Mouse (Mus musculus) T-helper 2 cell (primary cell): Measurements from ENCODE around the gene Grip1.

Source experiments
- in situ Hi-C: fragments of 300-600 bp; cut with MboI, MseI; formaldehyde crosslinking; loops from one replicate; pipeline ENCODE4 v1.15.1; 2025; ENCODE audit warnings: high pct_unique_total_duplicates

Grip1 gene

DNA sequence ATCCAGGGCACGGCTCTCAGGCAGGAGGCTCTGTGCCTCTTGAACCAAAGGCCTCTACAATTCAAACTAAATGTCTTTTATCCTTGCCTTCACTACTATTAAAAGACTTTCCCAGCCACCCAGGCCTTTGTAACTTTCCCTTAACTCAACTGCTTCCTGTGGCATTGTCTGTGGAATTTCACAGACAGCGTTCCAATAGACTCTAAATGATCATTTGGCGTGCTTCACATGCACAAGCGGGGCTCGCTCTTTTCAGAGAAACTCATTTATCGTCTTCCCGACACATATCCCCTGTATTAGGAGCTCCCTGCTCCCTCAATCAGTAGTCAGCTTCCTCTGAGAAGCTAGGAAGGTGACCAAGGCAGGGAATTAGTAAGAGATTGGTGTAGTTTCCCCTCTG, 104.8 kb downstream of the Grip1 start:
- in situ Hi-C loops: no loop called here

- in situ Hi-C loops: no loop called here
Measured at GRCm38 (mm10) chr10:119564862-119565261, 111.2 kb downstream of the Grip1 start.

GRCm38 (mm10) chr10:119573134-119573533, 119.5 kb downstream of the Grip1 start:
- in situ Hi-C loops: no loop called here

- in situ Hi-C loops: no loop called here
Measured at GRCm38 (mm10) chr10:119575780-119576179, 122.2 kb downstream of the Grip1 start.

GRCm38 (mm10) chr10:119580024-119580423, 126.4 kb downstream of the Grip1 start:
- in situ Hi-C loops: no loop called here

DNA sequence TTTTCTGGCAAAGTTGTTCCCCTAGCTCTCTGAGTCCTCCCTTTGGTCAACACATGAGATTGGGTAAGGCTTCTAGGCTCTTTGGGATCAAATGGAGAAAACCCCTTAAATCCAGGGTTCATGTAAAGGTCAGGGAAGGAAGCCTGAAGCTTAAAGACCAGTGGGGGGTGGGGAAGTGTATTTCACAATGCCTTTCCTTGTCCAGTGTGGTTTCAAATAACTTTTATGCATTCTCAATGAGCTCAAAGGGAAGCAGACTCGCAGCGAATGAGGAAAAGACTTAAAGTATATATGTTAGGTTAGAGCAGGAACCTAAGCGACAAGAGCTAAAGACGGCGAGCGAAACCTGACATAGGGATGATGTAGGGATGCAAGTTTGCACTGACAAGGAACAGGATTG, 131.0 kb downstream of the Grip1 start:
- in situ Hi-C loops: no loop called here

- in situ Hi-C loops: no loop called here
Measured at GRCm38 (mm10) chr10:119586976-119587375, 133.3 kb downstream of the Grip1 start.

DNA sequence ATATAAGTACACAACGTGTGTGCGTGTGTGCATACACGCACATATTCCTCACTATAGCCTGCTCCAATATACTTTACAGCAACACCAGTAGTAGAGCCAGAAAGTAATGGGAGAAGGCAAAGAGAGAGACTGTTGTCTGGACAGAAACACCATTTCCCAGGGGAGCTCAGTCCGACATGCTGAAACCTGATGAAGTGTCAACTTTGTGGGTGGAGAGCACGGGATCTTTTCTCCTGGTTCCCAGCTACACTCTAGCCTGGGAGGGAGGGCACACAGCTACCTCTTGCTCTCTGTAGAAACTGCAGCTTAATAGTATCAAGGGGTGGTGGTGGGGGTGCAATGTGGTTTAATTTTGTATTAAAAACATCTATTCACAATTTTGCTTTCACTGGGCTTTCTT, 143.2 kb downstream of the Grip1 start:
- in situ Hi-C loops: no loop called here

- in situ Hi-C loops: no loop called here
Measured at GRCm38 (mm10) chr10:119607501-119607900, 153.9 kb downstream of the Grip1 start.

DNA sequence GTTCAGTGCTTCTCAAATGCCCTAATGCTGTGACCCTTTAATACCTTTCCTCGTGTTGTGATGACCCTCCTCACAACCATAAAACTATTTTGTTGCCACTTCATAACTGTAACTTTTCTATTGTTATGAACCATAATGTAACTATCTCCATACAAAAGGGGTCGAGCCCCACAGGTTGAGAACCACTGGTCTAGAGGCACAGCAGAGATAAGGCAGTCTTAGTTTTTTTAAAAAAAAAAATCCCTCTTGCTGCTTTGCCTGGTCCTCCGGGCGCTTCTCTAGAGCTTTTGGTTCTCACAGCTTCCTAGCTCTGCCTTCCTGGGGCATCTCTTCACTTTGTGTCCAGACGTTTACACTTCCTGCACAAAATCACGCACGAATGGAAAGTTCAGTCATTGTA, 155.4 kb downstream of the Grip1 start:
- in situ Hi-C loops: no loop called here

DNA sequence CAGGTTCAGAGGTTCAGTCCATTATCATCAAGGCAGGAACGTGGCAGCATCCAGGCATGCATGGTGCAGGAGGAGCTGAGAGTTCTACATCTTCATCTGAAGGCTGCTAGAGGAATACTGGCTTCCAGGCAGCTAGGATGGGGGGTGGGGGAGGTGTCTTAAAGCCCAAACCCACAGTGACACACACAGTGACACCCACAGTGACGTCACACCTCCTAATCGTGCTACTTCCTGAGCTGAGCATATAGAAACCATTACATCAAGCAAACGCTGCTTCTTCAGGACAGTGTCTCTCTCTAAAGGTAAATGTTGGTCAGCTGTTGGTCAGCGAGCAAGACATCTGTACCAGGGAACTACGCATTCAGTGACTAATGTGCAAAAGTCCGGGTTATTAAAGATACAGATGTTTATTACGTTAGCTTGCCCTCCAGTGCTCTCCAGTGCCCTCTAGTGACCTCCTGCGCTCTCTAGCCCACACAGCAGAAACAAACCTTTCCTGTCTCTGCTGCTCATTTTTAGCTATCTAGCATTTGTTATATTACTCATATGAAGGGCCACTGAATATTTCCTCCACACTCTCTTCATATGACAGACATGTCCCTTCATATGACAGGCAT, 156.8 kb downstream of the Grip1 start:
- in situ Hi-C loops: no loop called here

GRCm38 (mm10) chr10:119612034-119612433, 158.4 kb downstream of the Grip1 start:
- in situ Hi-C loops: no loop called here

GRCm38 (mm10) chr10:119614726-119615125, 161.1 kb downstream of the Grip1 start:
- in situ Hi-C loops: no loop called here

GRCm38 (mm10) chr10:119615240-119615885, 161.7 kb downstream of the Grip1 start:
- in situ Hi-C loops: no loop called here

- in situ Hi-C loops: no loop called here
Measured at GRCm38 (mm10) chr10:119616078-119616477, 162.4 kb downstream of the Grip1 start.

DNA sequence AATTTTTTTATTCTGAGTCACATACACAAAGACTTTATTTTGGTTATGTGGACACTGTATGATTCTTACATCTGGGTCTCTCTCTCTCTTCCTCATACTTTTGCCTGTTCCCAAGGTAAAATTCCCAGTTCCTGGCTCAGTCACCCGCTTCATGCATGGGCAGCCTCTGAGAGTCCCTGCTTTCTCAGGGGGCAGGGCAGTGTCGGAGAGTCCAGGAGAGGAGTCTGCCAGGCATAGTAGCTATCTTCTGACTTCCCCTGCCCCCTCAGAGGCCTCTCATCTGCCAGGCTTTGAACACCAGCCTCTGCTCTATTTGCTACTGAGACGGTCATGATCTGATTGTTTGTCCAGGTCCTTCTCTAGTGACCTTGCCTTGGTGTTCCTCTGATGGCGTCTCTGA, 175.0 kb downstream of the Grip1 start:
- in situ Hi-C loops: no loop called here

- in situ Hi-C loops: no loop called here
Measured at GRCm38 (mm10) chr10:119630401-119630800, 176.8 kb downstream of the Grip1 start.

- in situ Hi-C loops: no loop called here
Measured at GRCm38 (mm10) chr10:119631966-119632365, 178.3 kb downstream of the Grip1 start.

GRCm38 (mm10) chr10:119634544-119634943, 180.9 kb downstream of the Grip1 start:
- in situ Hi-C loops: no loop called here

DNA sequence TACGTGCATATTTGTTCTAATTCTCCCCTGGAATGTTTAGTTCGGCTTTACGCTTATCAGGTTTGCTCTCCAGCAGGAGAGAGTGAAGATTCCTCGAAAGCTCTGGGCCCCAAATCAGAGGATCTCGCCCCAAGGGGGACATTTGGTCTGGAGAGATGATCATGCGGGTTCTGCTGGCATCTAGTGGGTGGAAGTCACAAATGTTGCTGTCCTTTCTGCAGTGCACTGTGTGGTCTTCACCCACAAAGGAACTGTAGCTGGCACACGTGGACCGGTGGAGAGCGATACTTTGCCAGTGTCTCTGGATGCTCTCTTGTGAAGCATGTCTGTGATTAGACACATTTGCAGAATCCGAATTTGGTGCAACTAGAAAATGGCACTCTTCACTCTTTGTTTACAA, 186.9 kb downstream of the Grip1 start:
- in situ Hi-C loops: no loop called here

DNA sequence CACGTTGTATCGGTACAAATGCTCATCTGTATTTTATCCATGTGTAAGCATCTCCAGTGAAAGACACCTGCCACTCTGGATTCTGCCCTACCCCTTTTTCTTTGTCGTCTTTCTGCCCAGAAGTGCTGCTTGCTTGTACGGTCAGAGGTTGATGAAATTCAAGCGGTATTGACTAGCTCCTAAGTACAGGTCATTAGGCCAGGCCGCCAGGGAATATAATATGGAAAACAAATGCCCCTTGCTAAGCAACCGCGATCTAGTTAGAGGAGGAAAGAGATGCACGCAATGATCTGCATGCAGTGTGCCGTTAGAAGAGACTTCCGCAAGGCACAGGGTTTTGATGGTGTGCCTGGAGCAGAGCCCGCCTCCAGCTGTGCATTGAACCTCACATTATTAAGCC, 187.4 kb downstream of the Grip1 start:
- in situ Hi-C loops: no loop called here

DNA sequence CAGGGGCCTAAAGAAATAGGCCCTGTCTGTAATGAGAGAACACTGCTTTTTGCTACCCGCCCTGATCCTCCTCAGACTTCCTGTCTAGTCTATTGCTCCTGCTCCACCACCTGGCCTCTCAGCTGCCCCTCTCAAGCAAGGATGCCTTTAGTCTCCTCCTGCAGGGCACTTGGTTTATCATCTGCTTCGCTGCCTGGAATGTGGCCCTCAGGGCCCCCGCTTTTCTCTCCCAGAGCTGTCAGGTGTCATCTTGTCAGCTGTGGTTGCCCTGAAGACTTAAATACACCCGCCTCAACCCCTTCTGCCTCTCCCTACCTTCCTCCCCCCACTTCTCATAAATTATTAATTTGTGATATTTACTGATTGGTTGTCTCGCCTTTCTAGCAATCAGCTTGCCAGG, 190.7 kb downstream of the Grip1 start:
- in situ Hi-C loops: no loop called here
